Mouse (Mus musculus) lung, postnatal 0 days (tissue): ENCODE data around the gene Sh3d19. TPM values are rescaled to one million over a fixed set of nuclear protein-coding genes. Genes with fewer than 3 reads are reported as not detected.
"Not testable (repeated sequence)": the region's sequence is repeated elsewhere in the genome, so short reads cannot be mapped to it uniquely, and the experiment has no call there.

Experiments used
- ATAC-seq: fragments of 200-750 bp; cut with Nextera tagmentation; 2 replicates; pipeline ENCODE4 v1.8.0; 2017; ENCODE audit warnings: moderate library complexity
- DNase-seq: peaks from one replicate; pipeline ENCODE4 v3.0.0-alpha.2; 2016; ENCODE audit warnings: low spot score
- H3K27ac ChIP-seq: fragments of 300-500 bp; sonication (generic); 2 replicates; pipeline ENCODE4 v1.5.1; 2014; ENCODE audit warnings: antibody characterized with exemption, mild to moderate bottlenecking, low read length, mixed read lengths
- H3K27me3 ChIP-seq: fragments of 300-500 bp; sonication (generic); replicated peaks from 2 replicates; pipeline ENCODE4 v1.6.1; 2014; ENCODE audit warnings: low read length, mixed read lengths; ENCODE audit not compliant: insufficient read depth
- H3K36me3 ChIP-seq: fragments of 300-500 bp; sonication (generic); 2 replicates; pipeline ENCODE4 v1.6.1; 2014; ENCODE audit warnings: low read length, mixed read lengths; ENCODE audit not compliant: insufficient read depth
- H3K4me1 ChIP-seq: fragments of 300-500 bp; sonication (generic); 2 replicates; pipeline ENCODE4 v1.6.1; 2014; ENCODE audit warnings: antibody characterized with exemption, low read depth, low read length, mixed read lengths; ENCODE audit not compliant: insufficient read depth
- H3K4me2 ChIP-seq: fragments of 300-500 bp; sonication (generic); replicated peaks from 2 replicates; pipeline ENCODE4 v1.6.1; 2014; ENCODE audit warnings: low read depth, mild to moderate bottlenecking, low read length, moderate library complexity, mixed read lengths
- H3K4me3 ChIP-seq: fragments of 300-500 bp; sonication (generic); 2 replicates; pipeline ENCODE4 v1.5.1; 2014; ENCODE audit warnings: low read depth, low read length
- H3K9ac ChIP-seq: fragments of 300-500 bp; sonication (generic); replicated peaks from 2 replicates; pipeline ENCODE4 v1.6.1; 2014; ENCODE audit warnings: low read depth, mild to moderate bottlenecking
- H3K9me3 ChIP-seq: fragments of 300-500 bp; sonication (generic); 2 replicates; pipeline ENCODE4 v1.6.1; 2016; ENCODE audit warnings: low read length, mixed read lengths
- CTCF ChIP-seq: IDR thresholded peaks from 2 replicates; pipeline ENCODE4 v1.5.1; 2016; ENCODE audit warnings: antibody characterized with exemption, mild to moderate bottlenecking
- EP300 ChIP-seq: IDR thresholded peaks from 2 replicates; pipeline ENCODE4 v1.6.1; 2016; ENCODE audit warnings: antibody characterized with exemption, mild to moderate bottlenecking, control low read depth
- WGBS: fragments of 180-500 bp; shearing (Covaris S2); extraction: QIAGEN DNeasy Blood & Tissue Kit; methylation state at CpG from one replicate; pipeline ENCODE4 v1.1.7; 2014; 5-methylcytosine and 5-hydroxymethylcytosine counted together
- polyA plus RNA-seq: library from polyadenylated mRNA; unstranded; fragments of >200 nt; fragmentation: Nextera tagmentation; extraction: Ambion mirVana; gene quantifications from 2 replicates; pipeline ENCODE4 v1.2.1, GENCODE M21; 2015

The Sh3d19 gene
- polyA plus RNA-seq, 1 experiment from 2014 or later = 28.3 TPM

DNA sequence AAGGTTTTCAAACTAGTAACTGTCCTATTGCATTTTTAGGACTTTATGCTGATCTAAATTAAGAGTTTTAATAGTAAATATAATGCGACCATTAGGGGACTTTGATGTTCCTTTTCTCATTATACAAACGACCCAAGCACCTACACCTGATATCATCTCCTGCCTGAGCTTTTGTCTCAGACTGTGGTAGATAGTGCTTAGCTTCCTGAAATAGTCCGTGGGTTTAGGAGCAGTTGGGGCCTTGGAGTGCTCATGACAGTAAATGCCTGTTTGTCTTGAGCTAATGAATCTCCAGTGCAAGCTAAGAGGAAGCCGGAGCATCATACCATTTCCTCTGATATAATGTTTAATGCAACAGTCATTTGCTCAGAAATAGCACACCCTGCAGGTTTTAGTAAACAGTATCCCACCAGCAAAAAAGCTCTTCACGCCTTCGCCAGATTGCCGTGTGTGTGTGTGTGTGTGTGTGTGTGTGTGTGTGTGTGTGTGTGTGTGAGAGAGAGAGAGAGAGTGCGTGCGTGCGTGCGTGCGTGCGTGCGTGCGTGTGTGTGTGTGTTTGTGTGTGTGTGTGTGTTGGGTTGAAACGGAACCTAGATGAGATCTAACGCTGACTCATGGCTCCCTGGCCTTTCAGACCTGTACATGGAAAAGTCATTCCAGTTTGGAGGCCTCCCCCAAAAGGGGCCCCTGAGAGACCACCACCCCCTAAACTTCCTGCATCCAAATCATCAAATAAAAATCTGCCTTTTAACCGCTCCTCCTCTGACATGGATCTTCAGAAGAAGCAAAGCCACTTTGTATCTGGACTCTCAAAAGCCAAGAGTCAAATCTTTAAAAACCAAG lies 132.8 kb downstream of the Sh3d19 start:
- H3K9me3 ChIP-seq = no peaks in the 10 kb centered on the region
- H3K9ac ChIP-seq = no peak overlapping the region
- ATAC-seq = peak; percentile 44; the same call in 1 of the 2 replicates
- no peaks in the 10 kb centered on the region for H3K27me3 ChIP-seq
- WGBS = 72% methylated on average over 15 of the region's 18 CpGs
- TF ChIP-seq CTCF (peak; percentile 38), EP300 (no peak)
- H3K4me2 ChIP-seq = no peak overlapping the region
- peak; percentile 39 for DNase-seq
- H3K27ac ChIP-seq = no peak overlapping the region
- H3K36me3 ChIP-seq = peaks cover 25% of the 10 kb centered on the region; the same call in 1 of the 2 replicates
- H3K4me3 ChIP-seq = no peak overlapping the region
- H3K4me1 ChIP-seq = no peaks in the 10 kb centered on the region

DNA sequence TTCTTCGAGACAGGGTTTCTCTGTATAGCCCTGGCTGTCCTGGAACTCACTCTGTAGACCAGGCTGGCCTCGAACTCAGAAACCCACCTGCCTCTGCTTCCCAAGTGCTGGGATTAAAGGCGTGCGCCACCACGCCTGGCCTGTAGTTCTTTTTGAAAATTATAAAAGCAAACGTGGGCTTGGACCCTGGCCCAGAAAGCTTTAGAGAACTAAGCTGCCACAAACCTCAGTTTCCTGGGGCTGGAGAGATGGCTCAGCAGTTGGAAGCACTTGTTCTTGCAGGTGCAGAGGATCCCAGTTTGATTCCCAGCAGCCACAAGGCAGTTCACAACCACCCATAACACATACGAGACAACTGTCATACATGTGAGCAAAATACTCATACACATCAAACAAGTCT lies 133.5 kb downstream of the Sh3d19 start:
- not testable (repeated sequence) for H3K4me3 ChIP-seq, H3K9me3 ChIP-seq, H3K4me1 ChIP-seq, H3K27me3 ChIP-seq, H3K4me2 ChIP-seq, H3K9ac ChIP-seq, H3K27ac ChIP-seq, DNase-seq, ATAC-seq
- WGBS = 86% methylated on average over 7 of the region's 7 CpGs
- H3K36me3 ChIP-seq = peaks cover 25% of the 10 kb centered on the region; the same call in 1 of the 2 replicates

DNA sequence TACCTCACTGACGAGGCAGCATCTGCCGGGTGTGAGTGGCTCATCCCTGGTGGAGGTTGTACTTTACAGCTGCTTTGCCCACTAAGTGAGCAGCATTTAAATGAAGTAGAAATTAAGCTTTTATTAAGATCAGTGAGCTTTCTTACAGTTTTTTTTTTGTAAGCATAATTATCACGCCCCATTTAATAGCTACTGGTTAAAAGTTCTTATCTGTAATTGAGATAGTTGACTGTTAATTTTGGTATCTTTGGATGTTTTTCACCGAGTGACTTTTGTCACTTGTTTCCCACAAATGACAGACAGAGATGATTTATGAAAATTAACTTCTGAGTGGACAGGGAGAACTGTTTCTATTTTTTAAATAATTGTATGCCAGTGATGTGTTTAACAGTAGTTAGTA lies 134.0 kb downstream of the Sh3d19 start:
- DNase-seq = no peak
- H3K4me1 ChIP-seq = no peaks in the 10 kb centered on the region
- no peak overlapping the region for H3K9ac ChIP-seq
- H3K27me3 ChIP-seq = no peaks in the 10 kb centered on the region
- peaks cover 25% of the 10 kb centered on the region; the same call in 1 of the 2 replicates for H3K36me3 ChIP-seq
- no peak for ATAC-seq
- 84% methylated on average over 4 of the region's 4 CpGs for WGBS
- H3K4me2 ChIP-seq = no peak overlapping the region
- no peak for TF ChIP-seq EP300
- no peak for TF ChIP-seq CTCF
- no peaks in the 10 kb centered on the region for H3K9me3 ChIP-seq
- no peak overlapping the region for H3K4me3 ChIP-seq
- no peak overlapping the region for H3K27ac ChIP-seq

DNA sequence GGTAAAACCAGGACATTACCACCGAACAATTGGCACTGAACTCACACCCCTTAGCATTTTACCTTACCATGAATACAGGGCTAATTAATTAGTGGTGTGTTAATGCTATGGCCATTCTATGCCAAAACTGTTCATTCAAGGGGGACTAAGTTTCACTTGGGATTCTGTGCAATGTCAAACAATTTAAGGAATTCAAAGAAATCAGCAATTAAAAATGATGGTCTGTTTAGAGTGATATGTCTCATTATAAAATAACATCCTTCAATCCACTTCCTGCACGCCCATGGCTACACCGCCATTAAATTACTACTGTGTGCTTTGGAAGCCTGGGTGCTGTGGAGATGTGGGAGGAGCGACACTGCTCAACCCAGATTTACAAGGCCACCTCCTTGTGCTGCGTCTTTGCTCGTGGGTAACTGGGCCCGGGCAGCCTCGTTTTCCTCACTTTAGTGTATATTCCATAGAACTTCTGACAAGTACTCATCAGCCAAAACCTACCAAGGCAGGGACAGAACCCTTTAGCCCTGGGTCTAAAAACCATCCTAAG lies 135.2 kb downstream of the Sh3d19 start:
- Histone ChIP-seq H3K4me3 (no peak overlapping the region), H3K4me2 (no peak overlapping the region), H3K27ac (no peak overlapping the region), H3K9ac (no peak overlapping the region), H3K4me1 (no peaks in the 10 kb centered on the region), H3K36me3 (peaks cover 23% of the 10 kb centered on the region; the same call in 1 of the 2 replicates), H3K27me3 (no peaks in the 10 kb centered on the region), H3K9me3 (no peaks in the 10 kb centered on the region)
- TF ChIP-seq CTCF (no peak), EP300 (no peak)
- DNase-seq (no peak), ATAC-seq (no peak)
- 92% methylated on average over 8 of the region's 8 CpGs for WGBS

DNA sequence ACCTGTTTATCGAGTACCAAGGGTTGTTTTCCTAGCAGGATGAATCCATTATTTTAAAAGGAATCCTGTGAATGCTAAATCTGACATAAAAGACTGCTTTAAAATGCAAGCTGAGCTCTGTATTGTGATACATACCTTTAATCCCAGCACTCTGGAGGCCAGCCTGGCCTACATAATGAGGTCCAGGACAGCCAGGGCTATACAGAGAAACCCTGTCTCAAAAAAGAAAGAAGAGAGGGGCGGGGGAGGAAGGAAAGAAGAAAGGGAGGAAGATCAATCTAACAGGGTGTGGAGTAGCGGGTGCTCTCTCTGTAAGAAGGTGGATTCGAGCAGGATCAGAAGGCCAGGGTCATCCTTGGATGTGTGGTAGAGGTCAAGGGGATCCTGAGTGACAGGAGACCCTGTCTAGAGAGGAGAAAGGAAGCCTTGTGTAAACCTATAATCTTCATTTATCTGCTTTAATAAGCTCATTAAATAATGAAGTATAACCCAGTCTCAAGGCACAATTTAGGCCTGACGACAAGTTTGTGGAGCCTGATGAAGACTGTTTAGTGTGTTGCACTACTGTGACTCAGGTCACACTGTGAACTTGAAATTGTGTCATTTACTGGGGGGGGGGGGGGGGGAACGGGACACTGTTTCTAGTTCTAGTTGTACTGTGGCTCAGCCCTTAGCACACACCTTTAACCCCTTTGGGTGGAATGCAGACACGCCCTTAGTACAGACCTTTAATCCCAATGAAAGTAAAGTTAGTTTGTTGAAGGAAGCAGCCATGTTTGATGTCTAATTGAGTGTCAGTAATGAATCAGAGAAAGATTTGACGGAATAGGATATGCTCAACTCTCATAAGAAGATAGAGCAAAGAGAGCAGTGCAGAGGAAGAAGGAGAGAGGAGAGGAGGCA lies 137.0 kb downstream of the Sh3d19 start:
- H3K27me3 ChIP-seq = no peaks in the 10 kb centered on the region
- no peak for TF ChIP-seq CTCF
- peaks cover 13% of the 10 kb centered on the region; the same call in 1 of the 2 replicates for H3K36me3 ChIP-seq
- no peaks in the 10 kb centered on the region for H3K4me1 ChIP-seq
- H3K9ac ChIP-seq = no peak overlapping the region
- ATAC-seq = no peak
- no peak overlapping the region for H3K27ac ChIP-seq
- H3K4me3 ChIP-seq = no peak overlapping the region
- DNase-seq = no peak
- H3K4me2 ChIP-seq = no peak overlapping the region
- WGBS = 79% methylated on average over 7 of the region's 8 CpGs
- no peaks in the 10 kb centered on the region for H3K9me3 ChIP-seq

DNA sequence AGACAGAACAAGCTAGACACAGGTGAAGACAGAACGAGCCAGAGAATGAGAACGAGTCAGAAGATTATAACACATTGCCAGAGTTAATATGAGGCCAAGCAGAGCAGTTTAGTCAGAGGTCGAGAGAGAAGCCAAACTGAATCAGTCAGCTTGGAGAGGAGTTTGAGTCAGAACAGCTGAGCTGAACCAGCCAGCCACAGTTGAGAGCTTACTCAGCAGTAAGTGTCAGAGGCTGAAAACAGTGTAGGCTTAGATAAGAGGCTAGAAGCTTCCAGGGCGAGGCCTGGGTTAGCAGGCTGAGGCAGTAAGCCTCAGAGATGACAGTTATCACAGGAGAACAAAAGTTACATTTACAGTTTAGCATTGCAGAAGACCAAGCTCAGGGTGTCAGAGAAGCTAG lies 137.7 kb downstream of the Sh3d19 start:
- WGBS = 63% methylated on average over 4 of the region's 4 CpGs
- no peak overlapping the region for H3K27ac ChIP-seq
- H3K9me3 ChIP-seq = no peaks in the 10 kb centered on the region
- DNase-seq (no peak), ATAC-seq (0 out of 2 replicates have a peak, but pooled peaks have one; percentile 33)
- TF ChIP-seq CTCF (no peak), EP300 (no peak)
- peaks cover 13% of the 10 kb centered on the region; the same call in 1 of the 2 replicates for H3K36me3 ChIP-seq
- no peaks in the 10 kb centered on the region for H3K27me3 ChIP-seq
- H3K4me2 ChIP-seq = no peak overlapping the region
- no peaks in the 10 kb centered on the region for H3K4me1 ChIP-seq
- no peak overlapping the region for H3K9ac ChIP-seq
- no peak overlapping the region for H3K4me3 ChIP-seq
